Mouse (Mus musculus) hindbrain, postnatal 0 days (tissue): ENCODE measurements around the gene Hormad2. TPM values are rescaled to one million over a fixed set of nuclear protein-coding genes. Genes with fewer than 3 reads are reported as not detected.
A peak's percentile ranks its signal among the peaks of the same experiment; 100 is the strongest.

Source experiments
- ATAC-seq: fragments of 200-750 bp; cut with Nextera tagmentation; 2 replicates; pipeline ENCODE4 v1.8.0; 2017; ENCODE audit warnings: mild to moderate bottlenecking, moderate TSS enrichment, moderate library complexity
- DNase-seq: peaks from one replicate; pipeline ENCODE4 v3.0.0-alpha.2; 2015; ENCODE audit warnings: low spot score
- H3K27ac ChIP-seq: fragments of 300-500 bp; sonication (generic); 2 replicates; pipeline ENCODE4 v1.5.1; 2014; ENCODE audit warnings: mild to moderate bottlenecking
- H3K27me3 ChIP-seq: fragments of 300-500 bp; sonication (generic); 2 replicates; pipeline ENCODE4 v1.6.1; 2014; ENCODE audit warnings: low read length, mixed read lengths; ENCODE audit not compliant: insufficient read depth
- H3K36me3 ChIP-seq: fragments of 300-500 bp; sonication (generic); 2 replicates; pipeline ENCODE4 v1.6.1; 2014; ENCODE audit warnings: low read length, mixed read lengths; ENCODE audit not compliant: insufficient read depth
- H3K4me1 ChIP-seq: fragments of 300-500 bp; sonication (generic); 2 replicates; pipeline ENCODE4 v1.6.1; 2014; ENCODE audit warnings: antibody characterized with exemption, low read length, mixed read lengths; ENCODE audit not compliant: insufficient read depth
- H3K4me2 ChIP-seq: fragments of 300-500 bp; sonication (generic); 2 replicates; pipeline ENCODE4 v1.6.1; 2014; ENCODE audit warnings: low read depth, mild to moderate bottlenecking, low read length, moderate library complexity, mixed read lengths
- H3K4me3 ChIP-seq: fragments of 300-500 bp; sonication (generic); 2 replicates; pipeline ENCODE4 v1.5.1; 2014; ENCODE audit warnings: low read length
- H3K9ac ChIP-seq: fragments of 300-500 bp; sonication (generic); replicated peaks from 2 replicates; pipeline ENCODE4 v1.6.1; 2014; ENCODE audit warnings: mild to moderate bottlenecking, low read length, moderate library complexity, mixed read lengths
- H3K9me3 ChIP-seq: fragments of 300-500 bp; sonication (generic); 2 replicates; pipeline ENCODE4 v1.6.1; 2016; ENCODE audit warnings: low read length, mixed read lengths
- CTCF ChIP-seq: IDR thresholded peaks from 2 replicates; pipeline ENCODE4 v1.5.1; 2016; ENCODE audit warnings: antibody characterized with exemption, control low read depth, low read depth
- WGBS: fragments of 180-500 bp; shearing (Covaris S2); extraction: QIAGEN DNeasy Blood & Tissue Kit; methylation state at CpG from one replicate; pipeline ENCODE4 v1.1.7; 2014; 5-methylcytosine and 5-hydroxymethylcytosine counted together
- polyA plus RNA-seq: library from polyadenylated mRNA; unstranded; fragments of >200 nt; fragmentation: Nextera tagmentation; extraction: Ambion mirVana; gene quantifications from 2 replicates; pipeline ENCODE4 v1.2.1, GENCODE M21; 2015
- total RNA-seq: library from RNA; depleted of rRNA; stranded (reverse); fragments of >200 nt; gene quantifications from 2 replicates; pipeline ENCODE4 v1.2.3, GENCODE M21; 2014

Hormad2 gene
- total and polyA plus RNA-seq, 2 experiments from 2014 or later = not detected

DNA sequence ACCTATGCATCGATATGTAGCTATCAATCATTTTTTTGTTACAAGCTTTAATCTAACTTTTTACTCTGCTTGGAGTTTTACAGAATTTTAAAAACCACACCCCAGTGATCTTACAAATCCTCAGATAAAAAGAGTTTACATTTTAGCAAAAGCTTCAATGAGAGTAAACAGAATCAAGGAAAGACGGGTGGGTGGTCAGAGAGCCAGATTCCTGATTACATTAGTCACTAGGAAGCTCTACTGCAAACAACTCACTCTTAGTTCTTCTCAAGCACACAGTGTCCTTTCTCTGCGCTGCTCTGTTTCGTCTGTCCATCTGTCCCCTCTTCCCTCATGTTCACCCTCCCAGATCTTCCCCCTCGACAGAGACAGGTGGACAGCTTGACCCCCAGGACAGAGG, 123.6 kb downstream of the Hormad2 start:
- DNase-seq = no peak
- H3K4me2 ChIP-seq = no peak overlapping the region
- no peak for TF ChIP-seq CTCF
- no peak overlapping the region for H3K9ac ChIP-seq
- no peaks in the 10 kb centered on the region for H3K4me1 ChIP-seq
- H3K27me3 ChIP-seq = no peaks in the 10 kb centered on the region
- no peak overlapping the region for H3K27ac ChIP-seq
- 63% methylated on average over 5 of the region's 5 CpGs for WGBS
- H3K4me3 ChIP-seq = no peak overlapping the region
- no peaks in the 10 kb centered on the region for H3K9me3 ChIP-seq
- ATAC-seq = no peak
- no peaks in the 10 kb centered on the region for H3K36me3 ChIP-seq

DNA sequence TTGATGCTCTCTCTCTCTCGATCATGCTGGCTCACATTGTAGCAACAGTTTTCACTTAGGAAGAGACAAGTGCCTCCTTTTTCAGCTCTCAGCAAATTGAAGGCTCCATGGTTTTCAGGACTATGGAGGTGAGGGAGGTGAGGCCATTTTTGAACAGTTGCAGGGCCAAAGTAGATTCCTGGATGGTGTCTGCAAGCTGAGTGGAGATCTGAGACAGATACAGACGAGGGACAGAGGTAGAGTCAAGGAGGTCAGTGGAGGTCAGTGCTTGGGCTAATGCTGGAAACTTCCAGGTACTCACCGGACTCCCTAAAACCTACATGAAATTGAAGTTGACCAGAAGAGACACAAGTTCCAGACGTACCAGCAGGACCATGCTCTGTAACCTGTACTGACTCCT, 128.7 kb downstream of the Hormad2 start:
- Histone ChIP-seq H3K27me3 (no peaks in the 10 kb centered on the region), H3K27ac (no peak overlapping the region), H3K4me3 (no peak overlapping the region), H3K9ac (no peak overlapping the region), H3K36me3 (no peaks in the 10 kb centered on the region), H3K4me1 (no peaks in the 10 kb centered on the region), H3K9me3 (no peaks in the 10 kb centered on the region), H3K4me2 (no peak overlapping the region)
- no peak for ATAC-seq
- TF ChIP-seq CTCF = no peak
- DNase-seq = no peak
- WGBS = 79% methylated on average over 4 of the region's 4 CpGs

DNA sequence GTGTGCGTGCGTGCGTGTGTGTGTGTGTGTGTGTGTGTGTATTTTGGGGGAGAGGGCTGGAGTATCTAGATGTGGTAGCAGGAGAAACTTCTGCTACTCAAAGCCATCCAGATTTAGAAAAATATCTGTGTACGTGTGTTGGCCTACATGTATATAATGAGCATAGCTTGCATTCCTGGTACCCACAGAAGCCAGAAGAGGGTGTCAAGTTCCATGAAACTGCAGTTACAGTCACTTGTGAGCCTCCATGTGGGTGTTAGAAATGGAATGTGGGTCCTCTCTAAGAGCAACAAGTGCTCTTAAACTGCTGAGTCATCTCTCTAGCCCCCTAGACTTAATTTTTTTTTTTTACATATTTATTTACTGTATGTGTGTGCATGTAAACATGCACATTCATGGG, 130.6 kb downstream of the Hormad2 start:
- Histone ChIP-seq H3K4me2 (no peak overlapping the region), H3K27ac (no peak overlapping the region), H3K4me3 (no peak overlapping the region), H3K9me3 (no peaks in the 10 kb centered on the region), H3K36me3 (no peaks in the 10 kb centered on the region), H3K4me1 (no peaks in the 10 kb centered on the region), H3K9ac (no peak overlapping the region), H3K27me3 (no peaks in the 10 kb centered on the region)
- no peak for TF ChIP-seq CTCF
- ATAC-seq (no peak), DNase-seq (no peak)
- 98% methylated on average over 4 of the region's 4 CpGs for WGBS

DNA sequence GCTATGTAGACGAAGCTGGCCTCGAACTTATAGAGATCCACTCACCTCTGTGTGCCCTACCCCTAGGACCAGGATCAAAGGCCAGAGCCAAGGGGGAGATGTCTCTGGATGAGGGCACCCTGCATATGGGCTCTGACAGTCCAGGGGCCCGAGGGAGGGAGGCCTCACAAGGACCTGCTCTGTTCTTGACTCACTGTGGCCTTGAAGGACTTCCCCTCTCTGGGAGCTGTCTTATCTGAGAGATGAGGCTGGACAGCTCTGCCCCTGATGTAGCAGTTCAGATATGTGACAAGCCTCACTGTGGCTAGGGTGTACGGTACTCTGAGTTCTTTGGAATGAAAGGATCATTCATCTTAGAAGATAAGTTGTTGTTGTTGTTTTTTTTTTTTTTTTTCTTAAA, 131.3 kb downstream of the Hormad2 start:
- Histone ChIP-seq H3K4me3 (no peak overlapping the region), H3K4me2 (no peak overlapping the region), H3K27me3 (no peaks in the 10 kb centered on the region), H3K27ac (no peak overlapping the region), H3K9ac (no peak overlapping the region), H3K9me3 (no peaks in the 10 kb centered on the region), H3K4me1 (no peaks in the 10 kb centered on the region), H3K36me3 (no peaks in the 10 kb centered on the region)
- WGBS = 86% methylated on average over 4 of the region's 4 CpGs
- no peak for TF ChIP-seq CTCF
- ATAC-seq (no peak), DNase-seq (no peak)

DNA sequence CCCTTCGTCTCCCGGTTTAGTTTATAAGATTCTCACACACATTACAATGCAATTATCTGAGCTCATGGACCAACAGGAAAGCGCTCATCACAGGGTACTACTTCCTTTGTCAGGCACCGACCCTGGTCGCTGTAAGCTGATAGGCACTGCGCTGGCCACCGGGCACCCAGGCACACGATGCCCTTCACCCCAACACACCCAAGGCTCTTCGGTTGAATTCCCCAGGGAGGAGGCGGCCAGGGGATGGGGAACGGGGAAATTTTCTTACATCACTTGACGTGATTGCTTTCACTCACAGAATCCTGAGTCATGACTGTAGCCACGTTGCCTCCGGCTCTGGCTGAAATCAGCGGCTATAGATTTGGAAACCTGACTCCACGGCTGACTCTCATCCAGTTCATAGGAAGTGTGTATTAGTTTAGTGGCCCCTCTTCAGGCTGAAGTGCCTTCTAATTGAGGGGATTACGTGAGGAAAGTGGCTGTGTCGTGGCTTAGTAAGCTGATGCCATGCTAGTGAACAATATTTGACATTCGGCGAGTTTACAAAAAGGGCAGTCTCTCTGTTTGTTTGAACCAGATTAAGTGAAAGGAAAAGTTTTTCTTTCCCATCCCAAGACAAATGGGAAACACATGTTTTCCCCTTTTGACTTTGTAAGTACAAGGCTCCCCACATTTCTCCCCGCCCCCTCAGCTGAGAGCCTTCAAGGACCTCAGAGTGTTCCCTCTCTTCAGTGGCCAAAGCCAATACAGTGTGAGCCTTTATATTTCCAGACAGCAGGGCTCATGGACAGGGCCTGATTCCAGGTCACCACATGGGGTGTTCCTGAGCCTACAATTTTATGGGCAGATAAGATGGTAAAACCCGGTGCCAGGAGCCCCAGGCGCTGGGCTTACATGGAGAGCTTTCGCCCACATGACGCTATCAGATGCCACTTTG, 132.1 kb downstream of the Hormad2 start:
- no peak for TF ChIP-seq CTCF
- ATAC-seq (0 out of 2 replicates have a peak, but pooled peaks have one; percentile 55), DNase-seq (peak; percentile 45)
- Histone ChIP-seq H3K27ac (peak overlapping the region; percentile 26; the same call in 1 of the 2 replicates), H3K4me3 (no peak overlapping the region), H3K9ac (no peak overlapping the region), H3K27me3 (no peaks in the 10 kb centered on the region), H3K4me2 (no peak overlapping the region), H3K9me3 (no peaks in the 10 kb centered on the region), H3K36me3 (no peaks in the 10 kb centered on the region), H3K4me1 (no peaks in the 10 kb centered on the region)
- WGBS = 55% methylated on average over 25 of the region's 25 CpGs

DNA sequence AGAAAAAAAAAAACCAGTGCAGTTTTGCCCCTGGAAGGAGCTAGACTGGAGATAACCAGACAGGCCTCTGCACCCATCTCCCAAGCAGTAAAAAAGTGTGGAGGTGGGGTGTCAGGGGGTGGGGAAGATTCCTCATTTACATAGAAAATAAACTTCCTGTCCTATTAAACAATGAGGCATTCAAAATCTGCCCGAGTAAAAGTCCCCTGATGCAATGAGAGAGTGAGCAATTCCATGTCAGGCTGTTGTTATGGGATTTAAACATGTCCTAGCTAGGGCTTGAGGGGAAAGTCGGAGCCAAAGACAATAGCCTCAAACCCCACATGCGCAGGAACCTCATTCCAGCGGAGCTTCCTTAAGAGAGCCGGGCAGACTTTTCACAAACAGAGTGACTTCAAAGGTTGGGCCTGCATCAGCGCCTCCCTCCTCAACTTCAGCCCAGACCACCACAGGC, 132.8 kb downstream of the Hormad2 start:
- H3K27me3 ChIP-seq = no peaks in the 10 kb centered on the region
- no peak for TF ChIP-seq CTCF
- H3K9ac ChIP-seq = no peak overlapping the region
- DNase-seq (peak; percentile 20), ATAC-seq (no peak)
- H3K27ac ChIP-seq = no peak overlapping the region
- no peaks in the 10 kb centered on the region for H3K36me3 ChIP-seq
- H3K4me3 ChIP-seq = no peak overlapping the region
- 24% methylated on average over 6 of the region's 6 CpGs for WGBS
- no peak overlapping the region for H3K4me2 ChIP-seq
- no peaks in the 10 kb centered on the region for H3K4me1 ChIP-seq
- no peaks in the 10 kb centered on the region for H3K9me3 ChIP-seq

DNA sequence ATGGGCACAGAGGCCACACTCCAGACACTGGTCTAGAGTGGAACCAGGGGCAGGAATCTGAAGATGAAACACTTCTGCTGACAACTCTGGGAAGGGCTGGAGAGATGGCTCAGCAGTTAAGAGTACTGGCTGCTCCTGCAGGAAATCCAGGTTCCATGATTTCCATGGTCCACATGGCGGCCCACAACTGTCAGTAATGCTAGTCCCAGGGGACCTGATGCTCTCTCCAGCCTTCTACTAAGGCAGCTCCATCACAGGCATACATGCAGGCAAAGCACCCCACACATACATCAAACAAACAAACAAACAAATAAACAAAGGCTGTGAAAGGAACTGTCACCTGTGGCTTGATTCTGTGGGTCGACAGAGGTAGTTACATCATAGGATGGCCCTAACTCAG, 134.8 kb downstream of the Hormad2 start:
- no peak overlapping the region for H3K4me3 ChIP-seq
- H3K9me3 ChIP-seq = no peaks in the 10 kb centered on the region
- no peak overlapping the region for H3K4me2 ChIP-seq
- 67% methylated on average over 2 of the region's 2 CpGs for WGBS
- no peak for TF ChIP-seq CTCF
- no peaks in the 10 kb centered on the region for H3K27me3 ChIP-seq
- no peaks in the 10 kb centered on the region for H3K4me1 ChIP-seq
- ATAC-seq = no peak
- no peak overlapping the region for H3K27ac ChIP-seq
- H3K9ac ChIP-seq = no peak overlapping the region
- peak; percentile 48 for DNase-seq
- H3K36me3 ChIP-seq = no peaks in the 10 kb centered on the region
